Mouse (Mus musculus): ENCODE results near the gene Iqcf5.

- TF ChIP-seq CTCF (IDR thresholded peaks at IDR 0.05; ENCODE audit: extremely low read depth, insufficient read length, insufficient replicate concordance, low read depth, low read length) (no peak), POLR2A (IDR thresholded peaks at IDR 0.05; ENCODE audit: low read depth, low read length) (no peak)
Measured at GRCm38 (mm10) chr9:106464751-106465541, 49.4 kb upstream of the Iqcf5 start.

Data from small intestine, adult 2 months (tissue).